Mouse (Mus musculus): ENCODE measurements around the gene Def8.

The Def8 gene

DNA sequence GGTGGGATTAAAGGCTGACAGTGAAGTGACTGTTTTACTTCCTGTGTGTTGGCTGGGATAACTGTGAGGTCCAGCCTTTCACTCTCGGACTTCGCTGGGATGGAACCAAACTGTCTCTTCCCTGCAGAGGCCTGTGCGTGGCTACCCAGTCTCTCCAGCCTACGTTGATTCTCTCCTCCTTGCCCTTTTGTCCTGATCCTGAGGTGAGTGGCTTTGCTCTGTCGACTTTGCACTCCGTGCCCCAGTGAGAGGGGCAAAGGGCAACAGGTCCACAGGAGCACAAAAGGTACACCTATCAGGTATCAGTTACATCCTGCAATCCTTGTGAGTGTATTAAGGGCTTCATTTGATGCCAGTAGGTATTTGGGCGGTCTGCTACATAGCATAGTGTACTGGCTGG is at the start of gene Def8:
Gene Def8 (plus strand): TSS at position 87 of the 400 bp plus-strand sequence.
- DNase-seq, result no peak

DNA sequence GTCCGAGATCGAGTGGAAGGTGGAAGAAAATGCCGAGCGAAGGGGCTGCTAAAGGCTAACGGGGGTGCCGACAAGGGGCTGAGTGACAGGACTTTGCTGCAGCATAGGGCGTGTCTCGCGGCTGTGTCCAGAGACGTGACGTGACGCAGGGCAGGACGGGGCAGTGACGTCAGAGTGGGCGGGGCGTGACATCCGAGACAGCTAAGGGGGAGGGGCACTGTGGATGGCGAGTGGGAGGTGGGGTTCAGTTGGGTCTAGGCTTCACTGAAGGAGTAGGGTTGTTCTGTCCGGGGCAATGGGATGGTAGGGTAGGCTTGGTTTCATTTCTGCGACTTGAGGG is 49.1 kb upstream of the Def8 start:
- peak; percentile 94 for DNase-seq

DNA sequence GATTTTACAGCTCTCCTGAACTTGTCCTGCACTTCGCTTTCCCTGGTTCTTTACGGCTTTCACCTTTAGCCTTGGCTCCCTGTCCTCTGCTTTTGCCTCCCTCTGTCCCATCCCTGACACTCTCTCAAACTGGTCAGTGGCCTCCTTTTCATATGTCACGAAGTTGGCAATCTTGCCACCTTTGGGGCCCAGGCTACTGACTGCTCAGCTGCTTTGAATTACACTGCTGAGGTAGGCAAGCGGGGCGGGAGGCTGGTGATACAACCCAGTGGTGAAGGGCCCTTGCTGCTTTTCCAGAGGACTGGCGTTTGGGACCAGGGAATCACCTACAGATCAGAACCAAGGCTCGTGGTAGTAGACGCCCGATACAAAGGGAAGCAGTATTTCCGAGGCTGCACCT is 47.6 kb upstream of the Def8 start:
- no peak for DNase-seq

DNA sequence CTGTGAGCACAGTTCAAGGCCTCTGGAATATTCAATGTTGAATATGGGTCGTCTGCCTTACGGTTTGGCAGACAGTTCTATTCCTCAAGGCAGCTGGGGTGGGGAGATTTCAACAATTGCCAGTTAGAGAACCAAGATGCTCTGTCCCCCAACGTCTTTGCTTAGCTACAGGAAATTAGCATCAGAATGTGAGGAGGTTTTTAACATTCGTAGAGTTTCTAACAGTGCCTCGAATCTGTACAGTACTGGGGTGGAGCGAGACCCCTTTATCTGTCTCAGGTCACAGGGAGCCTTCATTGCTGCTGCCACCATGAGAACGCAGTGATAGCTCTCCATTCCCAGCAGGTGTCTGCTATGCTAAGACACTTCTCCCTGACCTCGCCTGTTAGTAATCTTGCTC is 47.2 kb upstream of the Def8 start:
- no peak for DNase-seq

DNA sequence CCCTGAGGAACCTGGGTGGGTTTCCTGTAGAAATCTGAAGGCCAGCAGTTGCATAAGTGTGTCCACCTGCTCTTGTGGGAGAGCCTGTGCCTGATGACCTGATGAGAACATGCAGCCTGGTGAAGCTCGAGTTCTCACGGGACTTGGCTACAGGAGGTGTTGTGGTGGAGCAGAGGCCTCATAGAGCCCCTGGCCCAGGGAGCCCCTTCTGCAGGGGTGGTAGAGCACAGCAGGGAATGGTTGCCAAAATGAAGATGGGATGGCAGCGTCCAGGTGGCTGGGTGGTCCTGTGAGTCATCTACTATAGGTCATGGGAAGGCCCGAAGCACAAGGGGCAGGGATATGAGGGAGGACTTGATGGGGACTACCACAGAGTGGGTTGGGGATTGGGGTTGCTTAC is 41.6 kb upstream of the Def8 start:
- no peak for DNase-seq

DNA sequence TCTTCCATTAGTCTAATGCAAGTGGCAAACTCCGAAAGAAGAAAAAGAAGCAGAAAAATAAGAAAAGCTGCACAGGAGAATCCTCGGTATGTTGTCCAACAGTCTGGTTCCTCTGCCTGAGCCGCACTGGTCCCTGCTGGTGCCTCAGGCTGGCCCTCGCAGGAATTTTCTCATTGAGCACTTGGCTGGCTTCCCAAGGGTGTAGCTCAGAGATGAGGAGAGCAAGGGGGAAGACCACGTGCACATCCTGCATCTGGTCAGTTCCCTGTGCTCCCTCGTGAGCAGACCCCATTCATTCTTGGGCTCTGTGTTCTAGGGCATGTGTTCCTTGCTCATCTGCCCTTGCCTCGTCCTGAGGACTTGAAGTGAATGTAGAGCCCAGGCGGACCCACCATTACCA is 40.8 kb upstream of the Def8 start:
- no peak for DNase-seq

DNA sequence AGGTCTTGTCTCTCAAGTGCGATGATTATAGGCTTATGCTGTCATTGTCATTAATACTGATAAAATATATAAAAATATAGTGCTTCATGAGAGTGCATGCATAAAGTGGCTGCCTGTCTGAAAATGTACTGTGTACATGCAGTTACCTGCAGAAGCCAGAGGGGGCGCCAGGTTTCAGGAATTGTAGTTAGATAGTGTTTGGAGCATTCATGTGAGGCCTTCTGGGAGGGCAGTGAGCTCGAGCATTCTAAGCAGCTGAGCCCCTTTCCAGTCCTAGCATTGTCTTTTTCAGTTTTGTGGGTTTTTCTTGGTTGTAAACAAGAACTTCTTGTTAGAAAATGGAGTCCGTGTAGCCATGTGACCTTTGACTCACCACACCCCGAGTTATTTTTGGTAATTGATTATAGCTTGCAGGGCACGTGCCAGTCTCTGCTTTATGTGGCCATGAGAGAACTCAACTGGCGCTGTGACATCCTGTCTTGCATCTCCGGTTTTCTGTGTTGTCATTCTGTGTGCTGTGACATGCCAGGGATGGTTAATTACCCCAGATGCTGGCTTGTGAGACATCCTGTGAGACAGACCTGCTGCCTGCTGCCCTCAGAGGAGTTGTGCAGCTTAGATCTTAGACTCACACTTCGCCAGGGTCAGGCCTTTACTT is 38.3 kb upstream of the Def8 start:
- DNase-seq, result no peak

DNA sequence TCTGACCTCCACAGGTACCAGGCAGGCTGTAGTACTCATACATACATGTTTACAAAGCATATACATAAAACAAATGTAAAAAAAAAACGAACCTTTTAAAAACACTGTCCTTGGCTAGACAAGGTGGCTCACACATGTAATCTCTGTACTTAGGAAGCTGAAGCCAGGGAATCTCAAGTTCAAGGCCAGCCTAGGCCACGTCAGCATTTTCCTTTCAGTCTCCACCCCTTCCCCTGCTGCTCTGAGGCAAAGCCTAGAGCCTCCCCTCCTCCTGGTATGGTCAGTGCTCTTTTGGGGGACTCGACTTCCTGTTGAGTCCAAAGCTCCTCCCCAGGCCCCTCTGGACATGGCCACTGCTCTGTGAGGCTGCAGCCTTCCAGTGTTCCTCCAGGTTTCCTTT is 36.3 kb upstream of the Def8 start:
- DNase-seq, result no peak

DNA sequence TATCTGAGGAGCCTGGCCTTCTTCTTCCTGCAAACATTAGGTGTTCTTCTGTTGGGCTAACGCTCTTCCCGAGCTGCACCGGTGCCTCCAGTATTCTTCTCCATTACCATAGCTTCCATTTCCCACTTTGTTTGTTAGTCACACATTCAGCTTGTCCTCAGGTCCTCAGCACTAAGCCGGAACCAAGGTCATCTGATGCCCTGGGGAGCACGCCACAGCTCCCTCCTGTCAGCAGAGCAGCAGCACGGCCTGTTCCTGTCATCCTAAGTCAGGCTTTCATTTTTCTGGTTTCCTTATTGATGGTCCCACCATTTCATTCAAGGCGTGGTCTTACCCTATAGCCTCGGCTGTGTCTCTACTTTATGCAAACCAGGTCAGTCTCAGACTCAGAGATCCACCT is 35.5 kb upstream of the Def8 start:
- DNase-seq, result no peak

DNA sequence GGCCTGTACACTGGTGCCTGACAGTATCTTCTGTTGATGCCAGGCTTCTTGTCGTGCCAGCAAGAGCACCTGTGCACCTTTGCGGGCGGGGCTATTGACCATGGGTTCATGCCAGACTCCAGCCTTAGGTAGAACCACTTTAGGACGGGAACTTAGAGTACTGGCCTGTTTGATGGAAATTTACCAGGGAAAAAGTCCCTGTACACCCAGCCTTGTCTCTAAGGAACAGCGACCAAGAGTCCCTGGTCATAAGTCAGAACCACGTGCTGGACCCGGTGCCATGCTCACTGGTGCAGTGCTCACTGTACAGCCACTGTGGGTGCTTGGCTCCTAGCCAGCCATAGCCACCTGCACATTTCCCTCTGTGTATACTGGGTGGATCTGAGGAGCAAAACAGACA is 34.3 kb upstream of the Def8 start:
- peak; percentile 52 for DNase-seq

DNA sequence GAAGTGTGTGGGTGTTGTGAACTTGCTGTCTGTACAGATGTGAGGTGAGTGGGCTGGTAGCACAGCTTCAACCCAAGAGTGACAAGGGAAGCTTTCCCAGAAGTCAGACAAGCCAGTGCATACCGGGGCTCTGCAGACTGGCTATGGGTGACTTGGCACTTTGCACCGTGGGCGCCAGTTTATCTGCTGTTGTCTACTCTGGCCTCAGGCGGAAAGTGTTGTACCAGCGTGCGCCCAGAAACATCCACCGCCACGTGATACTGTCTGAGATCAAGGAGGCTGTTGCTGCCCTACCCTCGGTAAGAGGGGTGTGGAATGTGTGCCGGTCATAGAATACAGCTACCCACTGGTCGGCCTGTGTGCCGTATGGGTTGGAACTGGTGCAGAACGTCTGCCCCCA is 25.0 kb upstream of the Def8 start:
- no peak for DNase-seq

DNA sequence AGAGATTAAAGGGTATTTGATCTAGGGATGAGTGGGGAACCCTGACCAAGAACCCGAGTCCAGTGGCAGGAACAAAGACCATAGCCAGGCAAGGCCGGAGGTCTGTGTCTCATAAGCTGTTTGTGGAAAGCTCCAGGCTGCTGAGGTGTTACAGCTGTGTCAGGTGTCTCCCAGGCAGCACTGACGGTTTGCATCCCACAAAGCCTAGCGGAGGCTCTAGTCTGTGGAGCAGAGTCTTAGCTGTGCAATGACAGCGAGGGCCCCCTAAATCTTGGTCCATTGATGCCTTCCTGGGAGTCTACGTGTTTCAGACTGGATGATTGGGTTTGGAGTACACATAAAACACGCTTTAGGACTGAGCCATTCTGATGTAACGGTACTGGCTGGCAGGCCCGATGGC is 21.4 kb upstream of the Def8 start:
- DNase-seq, result no peak

DNA sequence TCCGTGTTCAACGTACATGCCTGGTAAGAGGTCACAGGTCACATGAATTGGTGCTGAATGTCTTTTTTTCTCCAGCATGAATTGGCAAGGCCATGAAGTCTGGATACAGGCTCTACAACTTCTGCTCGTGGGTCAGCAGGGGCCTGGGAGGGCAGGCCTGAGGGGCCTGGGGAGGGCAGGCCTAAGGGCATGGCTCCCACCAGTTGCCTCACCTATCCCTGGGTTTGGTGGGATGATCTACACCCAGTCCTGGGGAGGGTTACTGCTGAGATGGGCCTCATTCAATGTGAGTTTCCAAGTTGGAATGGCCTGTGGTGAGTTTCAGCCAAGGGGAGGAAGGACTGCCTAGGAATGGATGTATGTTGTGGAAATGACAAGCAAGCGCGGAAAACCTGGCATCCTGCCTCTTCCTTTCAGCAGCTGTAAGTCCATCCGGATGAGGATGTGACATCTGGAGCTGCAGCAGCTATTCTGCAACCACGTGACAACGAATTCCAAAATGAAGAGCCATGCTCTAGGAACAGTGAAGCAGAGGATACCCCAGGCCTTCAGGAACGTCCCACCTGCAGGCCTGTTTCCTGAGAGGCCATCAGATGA is 20.5 kb upstream of the Def8 start:
- no peak for DNase-seq

DNA sequence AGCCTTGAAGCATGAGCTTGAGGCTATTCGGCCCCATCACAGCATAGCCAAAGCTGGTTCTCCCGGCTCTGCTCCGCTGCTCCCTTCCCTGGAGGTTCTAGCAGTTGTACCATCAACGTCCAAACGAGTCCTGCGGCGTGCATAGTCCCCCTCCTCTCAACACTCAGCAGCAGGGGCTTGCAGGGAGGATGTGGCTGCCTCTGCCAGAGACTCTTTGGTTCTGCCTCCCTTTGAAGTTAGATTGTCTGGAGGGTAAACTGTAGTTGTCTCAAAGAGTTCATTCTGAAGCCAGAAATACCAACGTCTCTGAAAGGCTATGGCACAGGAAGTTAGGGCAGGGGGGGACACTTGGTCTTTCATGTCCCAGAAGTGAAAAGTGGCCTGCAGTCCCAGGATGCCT is 18.8 kb upstream of the Def8 start:
- DNase-seq, result no peak

DNA sequence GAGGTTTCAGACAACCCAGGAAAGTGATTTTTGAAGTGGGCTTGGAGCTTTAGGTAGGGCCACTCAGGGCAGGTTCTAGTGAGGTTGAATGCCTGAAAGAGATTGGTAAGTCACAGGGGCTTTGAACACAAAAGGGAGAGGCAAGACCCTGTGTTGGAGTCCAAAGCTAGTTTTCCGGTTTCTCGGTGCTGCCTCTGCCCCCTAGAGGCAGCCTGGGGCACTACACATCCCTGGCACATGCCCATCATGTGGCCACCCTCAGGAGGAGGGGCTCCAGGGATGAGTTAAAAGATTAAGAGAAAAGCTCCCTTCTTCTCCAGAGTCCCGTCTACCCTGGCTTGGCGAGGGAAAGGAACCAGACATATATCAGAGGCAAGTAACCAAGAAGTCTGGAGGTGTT is 16.5 kb upstream of the Def8 start, which contains the start of gene Mc1r:
Gene Mc1r (plus strand): TSS at position 322 of the 400 bp plus-strand sequence.
- DNase-seq, result peak; percentile 71

DNA sequence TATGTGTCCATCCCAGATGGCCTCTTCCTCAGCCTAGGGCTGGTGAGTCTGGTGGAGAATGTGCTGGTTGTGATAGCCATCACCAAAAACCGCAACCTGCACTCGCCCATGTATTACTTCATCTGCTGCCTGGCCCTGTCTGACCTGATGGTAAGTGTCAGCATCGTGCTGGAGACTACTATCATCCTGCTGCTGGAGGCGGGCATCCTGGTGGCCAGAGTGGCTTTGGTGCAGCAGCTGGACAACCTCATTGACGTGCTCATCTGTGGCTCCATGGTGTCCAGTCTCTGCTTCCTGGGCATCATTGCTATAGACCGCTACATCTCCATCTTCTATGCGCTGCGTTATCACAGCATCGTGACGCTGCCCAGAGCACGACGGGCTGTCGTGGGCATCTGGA is 15.7 kb upstream of the Def8 start:
- no peak for DNase-seq

DNA sequence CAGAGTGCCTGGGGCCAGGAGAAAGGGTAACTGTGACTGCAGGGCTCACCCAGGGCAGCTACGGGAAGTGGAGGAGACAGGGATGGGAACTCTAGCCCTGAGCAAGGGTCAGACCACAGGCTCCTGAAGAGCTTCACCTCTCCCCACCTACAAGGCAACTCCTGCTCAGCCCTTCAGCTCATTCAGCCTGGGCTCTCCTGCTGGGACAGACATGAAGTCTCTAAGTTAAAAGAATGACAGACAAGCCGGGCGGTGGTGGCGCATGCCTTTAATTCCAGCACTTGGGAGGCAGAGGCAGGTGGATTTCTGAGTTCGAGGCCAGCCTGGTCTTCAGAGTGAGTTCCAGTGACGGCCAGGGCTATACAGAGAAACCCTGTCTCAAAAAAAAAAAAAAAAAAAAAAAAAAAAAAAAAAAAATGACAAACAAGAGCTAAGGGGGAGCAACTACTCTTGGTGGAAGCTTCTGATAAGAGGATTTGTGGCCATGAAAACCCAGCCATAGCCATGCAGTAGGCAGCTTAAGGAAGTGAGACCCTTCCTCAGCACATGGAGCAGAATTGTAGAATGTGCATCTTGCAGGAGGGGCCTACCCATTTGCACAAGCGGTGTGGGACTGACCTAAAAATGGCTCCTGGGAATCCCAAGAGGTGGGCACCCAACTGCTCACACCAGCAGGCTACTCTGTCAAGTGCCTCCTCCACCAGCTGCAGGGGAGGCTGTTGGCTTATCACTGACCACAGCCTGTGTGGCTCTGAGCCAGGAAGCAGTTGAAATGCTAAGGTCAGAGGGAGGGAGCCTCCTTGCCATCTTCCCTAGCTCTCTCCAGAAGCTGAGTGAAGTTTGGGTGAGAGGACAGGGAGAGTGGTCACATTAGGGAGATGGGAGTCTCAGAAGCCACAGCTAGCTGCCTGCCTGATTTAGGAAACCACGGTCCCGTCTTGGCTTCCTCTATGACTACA is 14.5 kb upstream of the Def8 start:
- no peak for DNase-seq

DNA sequence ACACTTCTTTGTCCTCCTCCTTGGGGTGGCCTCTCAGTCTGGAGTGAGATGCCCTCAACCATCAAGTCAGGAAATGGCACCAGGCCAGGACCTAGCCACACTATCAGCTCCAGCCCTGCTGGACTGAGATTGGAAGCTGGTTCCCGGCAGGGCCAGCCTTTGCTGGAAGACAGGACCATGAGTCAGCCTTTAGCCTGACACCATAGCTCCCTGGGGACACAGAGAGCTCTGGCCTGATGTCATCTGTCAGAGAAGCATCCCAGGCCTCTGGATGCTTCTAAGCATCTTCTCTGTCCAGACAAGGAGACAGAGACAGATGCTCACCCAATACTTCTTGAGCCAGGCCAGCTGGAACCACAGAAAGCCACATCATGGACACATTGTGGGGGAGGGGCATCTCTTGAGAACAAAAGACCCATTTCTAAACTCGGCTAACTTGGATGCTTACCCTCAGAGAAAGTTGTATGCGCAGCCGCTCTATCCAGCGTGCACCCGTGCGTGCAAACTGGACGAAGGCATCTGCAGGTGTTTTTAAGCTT is 13.2 kb upstream of the Def8 start:
- peak; percentile 54 for DNase-seq

DNA sequence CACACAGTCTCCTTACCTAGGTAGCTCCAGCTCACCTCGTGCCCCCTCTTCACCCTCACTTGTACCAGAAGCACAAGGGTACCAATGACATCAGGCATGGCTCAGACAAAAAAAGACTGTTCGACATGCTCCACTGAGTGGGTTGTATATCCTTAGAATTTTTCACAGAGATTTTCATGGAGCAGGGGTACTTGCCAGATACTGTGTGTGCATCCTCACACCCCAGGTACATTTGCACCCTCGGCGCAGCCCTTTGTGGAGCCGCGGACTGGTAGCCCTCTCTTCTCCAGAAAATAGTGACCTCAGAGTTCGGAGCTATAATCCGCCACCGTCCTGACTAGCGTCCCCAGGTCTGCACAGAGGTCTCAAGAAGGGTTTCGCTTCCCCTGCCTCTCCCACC is 12.5 kb upstream of the Def8 start:
- DNase-seq, result peak; percentile 46

DNA sequence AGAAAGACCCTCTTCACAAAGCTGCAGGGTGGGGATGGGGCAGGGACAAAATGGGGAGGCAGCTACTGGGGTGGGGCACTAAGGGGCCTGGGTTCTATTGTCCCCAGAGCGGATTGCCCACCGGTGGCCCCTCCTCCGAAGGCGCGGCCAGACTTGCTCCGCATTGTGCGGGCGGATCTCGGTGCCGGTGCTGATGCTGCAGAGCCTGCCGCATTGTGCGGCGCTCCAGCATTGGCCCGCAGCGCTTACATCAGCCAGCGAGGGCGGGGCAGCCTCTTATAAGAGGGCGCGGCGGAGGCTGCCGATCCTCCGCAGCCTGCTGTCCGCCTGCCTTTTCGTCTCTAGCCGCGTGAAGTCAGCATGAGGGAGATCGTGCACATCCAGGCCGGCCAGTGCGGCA is 12.1 kb upstream of the Def8 start, which contains the start of gene Tubb3:
Gene Tubb3 (plus strand): TSS at position 179 of the 400 bp plus-strand sequence.
- peak; percentile 93 for DNase-seq

DNA sequence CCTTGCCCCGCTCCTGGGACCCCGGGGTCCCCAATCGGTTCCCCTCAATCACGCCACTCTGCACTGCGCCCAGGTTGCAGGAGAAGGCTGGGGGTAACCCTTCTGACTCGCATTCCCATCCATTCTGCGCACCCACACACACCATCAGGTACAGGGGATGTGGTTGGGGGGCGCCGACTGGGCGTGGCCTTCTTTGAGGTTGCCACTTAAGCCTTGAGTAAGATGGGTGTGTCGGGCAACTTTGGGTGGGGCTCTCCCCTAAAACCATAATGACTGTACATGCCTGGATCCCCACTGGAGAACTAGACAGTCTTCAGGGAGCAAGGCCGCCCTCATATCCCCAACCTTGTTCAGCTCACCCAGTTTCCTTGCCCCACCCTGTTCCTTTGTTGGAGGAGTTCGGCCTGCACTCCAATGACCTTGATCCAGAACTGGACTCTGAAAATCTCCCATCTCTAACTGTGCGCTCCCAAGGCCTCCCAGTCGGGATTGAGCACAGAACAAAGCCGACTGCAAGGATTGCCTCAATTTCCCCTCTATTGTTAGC is 11.5 kb upstream of the Def8 start:
- DNase-seq, result no peak

DNA sequence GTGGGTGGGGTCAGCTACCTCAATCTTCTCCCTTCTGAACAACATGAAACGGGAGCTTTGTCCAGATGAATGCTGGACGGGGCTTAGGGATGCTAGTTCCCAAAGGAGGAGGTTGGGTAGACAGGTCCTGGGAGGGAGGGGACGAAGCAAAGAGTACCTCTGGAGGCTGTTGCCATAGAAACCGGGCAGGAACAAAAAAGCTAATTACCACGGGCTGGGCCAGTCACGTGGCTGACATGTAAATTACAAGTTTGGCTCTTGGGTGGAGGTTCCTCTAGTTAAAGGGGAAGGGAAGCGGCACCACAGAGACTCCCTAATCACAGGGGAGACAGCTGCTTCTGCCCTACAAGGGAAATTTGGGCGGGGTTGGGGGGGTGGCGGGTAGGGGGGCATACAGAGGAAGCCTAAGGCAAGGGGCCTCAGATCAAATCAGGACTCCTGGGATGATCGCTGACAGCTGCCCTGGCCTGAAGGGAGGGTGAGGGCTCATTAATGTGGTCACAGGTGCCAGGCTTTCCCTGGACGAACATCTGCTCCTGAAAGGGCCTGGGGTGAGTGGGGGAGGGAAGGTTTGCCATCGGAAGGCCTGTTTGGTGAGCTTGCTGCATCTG is 10.7 kb upstream of the Def8 start:
- DNase-seq, result peak; percentile 56

DNA sequence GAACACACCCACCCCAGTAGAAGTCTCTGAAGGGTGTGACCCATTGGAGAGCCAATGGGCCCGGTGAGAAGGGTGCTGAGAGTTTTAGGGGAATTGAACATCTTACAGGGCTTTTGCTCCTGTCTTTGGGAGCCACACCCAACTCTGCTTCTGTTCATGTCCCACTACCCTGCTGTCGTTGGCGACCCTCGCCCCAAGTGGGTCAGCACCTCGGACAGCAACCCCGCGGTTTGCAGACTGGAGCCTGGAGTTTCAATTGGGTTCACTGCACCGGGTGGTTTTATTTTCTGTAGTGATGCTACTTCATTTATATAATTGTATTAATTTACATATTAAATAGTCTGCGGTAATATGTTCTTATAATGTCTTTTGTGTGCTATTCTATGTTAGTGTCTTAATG is 9.1 kb upstream of the Def8 start:
- DNase-seq, result no peak

Data from cerebellum, adult 8-10 months (tissue).